Mouse (Mus musculus): Measurements from ENCODE around the gene Mrvi1.

Mrvi1 gene

DNA sequence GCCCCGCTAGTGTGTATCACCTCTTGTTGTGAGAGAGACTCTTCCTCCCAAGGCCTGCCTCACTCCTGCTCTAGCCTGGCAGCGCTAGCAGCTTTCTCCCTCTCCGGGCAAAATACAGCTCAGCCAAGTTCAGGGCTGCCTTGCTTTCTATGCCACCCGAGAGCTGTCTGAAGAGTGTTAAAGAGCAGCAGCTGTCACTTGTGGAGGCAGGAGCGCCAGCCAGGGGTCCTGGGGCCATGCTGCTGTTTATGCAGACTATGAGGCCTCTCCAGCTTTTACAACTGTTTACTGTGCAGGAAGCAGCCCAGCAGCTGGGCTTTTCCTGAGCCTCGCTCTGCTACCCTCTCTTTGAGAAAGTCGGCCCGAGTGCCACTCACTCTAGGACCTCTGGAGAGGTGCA lies 1.2 kb downstream of the Mrvi1 start:
- no peak for DNase-seq (ENCODE audit: low spot score in 2 of 2)

DNA sequence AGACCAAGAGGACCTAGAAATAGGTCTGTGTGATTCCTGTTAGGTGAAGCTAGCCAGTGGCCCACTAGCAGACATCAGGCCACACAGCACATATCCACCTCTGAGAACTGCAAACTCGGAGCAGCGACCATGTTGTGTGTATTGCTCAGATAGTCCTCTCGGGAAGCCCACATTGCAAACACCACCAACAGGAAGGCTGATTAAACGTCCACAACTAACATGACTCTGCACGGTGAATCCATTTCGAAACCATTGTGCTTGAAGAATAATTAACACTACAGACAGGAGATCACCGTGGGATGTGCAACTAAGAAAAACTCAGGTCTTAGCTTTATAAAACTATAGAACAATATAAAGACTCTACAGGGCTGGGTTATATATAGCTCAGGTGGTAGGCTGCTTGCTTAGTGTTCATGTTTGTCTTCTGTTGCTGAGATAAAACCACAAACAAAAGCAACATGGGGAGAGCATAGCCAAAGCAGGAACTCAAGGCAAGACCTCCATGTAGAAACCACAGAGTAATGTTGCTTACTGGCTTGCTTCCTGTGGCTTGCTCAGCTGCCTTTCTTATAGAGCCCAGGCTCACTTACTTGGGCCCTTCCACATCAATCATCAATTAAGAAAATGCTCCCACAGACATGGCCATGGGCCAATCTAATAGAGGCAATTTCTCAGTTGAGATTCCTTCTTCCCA lies 4.4 kb downstream of the Mrvi1 start:
- DNase-seq (ENCODE audit: low spot score in 2 of 2) = peak in 1 of 2 experiments; percentile 21

DNA sequence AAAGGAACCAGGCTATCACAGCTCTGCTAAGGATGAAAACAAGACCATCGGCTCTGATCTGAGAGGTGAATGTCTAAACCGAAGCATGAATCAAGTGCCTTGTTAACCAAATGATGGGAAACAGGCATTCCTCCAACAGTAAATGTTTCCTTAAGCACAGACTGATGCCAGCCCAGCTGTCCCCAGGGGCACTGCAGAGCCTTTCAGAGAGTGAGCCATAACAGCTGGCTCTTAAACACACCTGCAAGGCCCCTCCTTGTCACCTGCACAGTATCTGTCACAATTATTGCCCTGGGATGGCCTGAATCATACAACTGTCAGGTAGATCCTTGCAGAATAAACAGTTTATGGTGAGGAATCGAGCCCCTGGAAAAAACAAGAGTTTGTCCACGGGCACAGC lies 8.8 kb downstream of the Mrvi1 start:
- no peak for DNase-seq (ENCODE audit: low spot score in 2 of 2)

DNA sequence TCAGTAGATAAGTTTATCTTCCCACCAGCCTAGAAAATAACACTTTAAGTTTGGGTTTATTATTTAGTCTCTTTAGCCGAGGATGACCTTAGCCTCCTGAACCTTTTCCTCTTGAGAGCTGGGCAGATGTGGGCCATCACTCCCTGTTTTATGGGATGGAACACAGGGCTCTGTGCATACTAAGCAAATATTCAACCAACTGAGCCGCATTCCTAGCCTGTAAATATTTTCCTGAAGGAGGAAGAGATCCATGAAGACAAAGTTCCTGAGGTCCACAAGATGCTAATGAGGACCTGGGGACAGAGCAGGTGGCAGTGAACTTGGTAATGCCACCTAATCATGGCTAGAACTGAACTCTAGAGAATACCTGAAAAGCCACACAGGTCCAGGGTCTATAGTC lies 9.5 kb downstream of the Mrvi1 start:
- DNase-seq (ENCODE audit: low spot score in 2 of 2) = no peak

DNA sequence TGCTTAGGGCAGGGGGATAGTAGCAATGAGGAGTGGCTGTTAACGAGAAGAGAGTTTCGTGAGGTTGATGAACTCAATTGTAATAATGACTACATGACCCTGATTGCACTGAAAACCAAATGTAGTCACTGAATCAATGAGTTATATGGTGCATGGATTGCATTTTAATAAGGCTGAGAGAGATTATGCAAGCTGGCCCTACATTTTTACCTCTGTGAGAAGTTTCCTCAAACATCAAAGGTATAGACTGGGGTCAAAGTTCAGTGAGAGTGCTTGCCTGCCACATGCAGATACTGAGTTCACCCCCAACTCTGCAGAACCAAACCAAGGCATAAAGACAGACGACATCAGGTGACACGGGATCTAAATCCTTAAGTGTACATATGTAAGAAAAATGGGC lies 14.9 kb downstream of the Mrvi1 start:
- no peak for DNase-seq (ENCODE audit: low spot score in 2 of 2)

DNA sequence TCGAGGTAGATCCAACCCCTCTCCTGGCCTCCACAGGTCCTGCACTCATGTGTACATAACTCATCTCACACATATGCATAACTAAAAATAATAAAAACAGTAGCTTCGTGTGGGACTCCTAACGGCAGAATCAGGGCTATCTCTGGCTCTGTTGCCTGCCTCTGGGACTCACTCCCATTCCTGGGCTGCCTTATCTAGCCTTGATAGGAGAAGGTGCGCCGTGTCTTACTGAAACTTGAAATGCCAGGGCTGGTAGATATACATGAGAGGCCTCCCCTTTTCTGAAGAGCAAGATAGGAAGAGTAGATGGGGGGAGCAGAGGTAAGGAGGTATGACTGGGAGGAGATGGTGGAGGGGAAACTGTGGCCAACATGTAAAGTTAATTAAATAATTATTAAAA lies 15.4 kb downstream of the Mrvi1 start:
- no peak for DNase-seq (ENCODE audit: low spot score in 2 of 2)

DNA sequence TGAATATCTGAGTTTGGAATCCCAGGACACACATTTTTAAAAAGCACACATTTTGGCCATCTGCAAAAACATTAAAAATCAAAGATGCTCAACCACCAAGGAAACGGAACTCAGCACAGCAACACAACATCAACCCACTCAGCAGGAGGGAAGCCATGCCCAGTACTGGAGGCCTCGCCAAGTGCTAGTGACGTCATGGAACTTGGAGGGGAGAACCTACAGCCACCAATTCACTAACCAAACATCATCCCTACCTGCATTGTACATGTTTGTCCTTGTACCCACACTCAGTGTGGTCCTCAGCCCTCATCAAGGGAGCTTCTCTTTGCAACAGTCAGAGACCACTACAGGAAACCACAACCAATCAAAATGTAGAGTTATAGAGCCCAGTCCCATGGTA lies 16.9 kb downstream of the Mrvi1 start:
- no peak for DNase-seq (ENCODE audit: low spot score in 2 of 2)

DNA sequence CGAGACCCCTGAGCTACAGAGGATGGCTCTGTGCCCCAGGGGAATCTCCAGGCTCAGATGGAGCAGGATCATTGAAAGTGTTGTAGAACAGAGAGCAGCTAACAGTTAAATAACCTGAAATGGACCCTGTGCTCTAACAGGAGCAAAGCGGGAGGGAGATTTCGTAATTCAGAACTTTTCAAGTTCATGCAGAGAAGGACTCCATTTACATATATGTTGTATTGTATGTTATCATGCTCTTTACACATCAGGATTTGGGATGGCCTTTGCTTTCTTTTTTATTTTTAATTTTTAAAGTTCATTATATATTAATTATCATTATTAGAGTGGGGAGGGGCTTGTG lies 18.6 kb downstream of the Mrvi1 start:
- DNase-seq (ENCODE audit: low spot score in 2 of 2) = no peak

DNA sequence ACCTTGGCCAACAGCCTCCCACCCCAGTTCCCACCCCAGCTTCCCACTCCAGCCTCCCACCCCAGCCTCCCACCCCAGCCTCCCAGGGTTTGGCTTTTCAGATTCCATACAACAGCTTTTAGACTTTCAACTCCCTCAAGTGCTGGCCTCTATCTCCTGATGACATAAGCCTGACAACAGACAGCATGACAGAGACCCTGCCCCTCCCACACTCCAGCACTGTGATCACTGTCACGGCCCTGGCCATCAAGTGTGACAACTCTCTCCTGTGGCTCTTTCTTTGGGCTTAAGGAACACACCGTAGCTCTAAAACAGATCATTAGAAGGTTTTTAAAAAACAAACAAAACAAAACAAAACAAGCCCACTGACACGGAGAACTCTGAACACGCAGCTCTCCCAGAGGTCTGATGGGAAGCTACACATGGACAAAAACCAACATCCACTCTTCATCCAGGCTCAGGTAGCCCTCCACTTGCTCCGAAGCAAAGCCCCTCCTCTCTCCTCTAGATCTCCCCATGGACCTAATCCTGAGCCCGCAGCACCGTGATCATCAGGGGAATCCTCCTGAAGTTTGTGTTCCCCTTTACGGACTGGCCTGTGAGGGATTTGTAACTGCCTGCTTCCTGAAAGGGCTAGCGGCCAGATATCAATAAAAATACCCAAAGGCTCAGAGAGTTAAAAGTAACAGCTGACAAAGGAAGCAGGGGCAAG lies 19.2 kb downstream of the Mrvi1 start:
- DNase-seq (ENCODE audit: low spot score in 2 of 2) = no peak

DNA sequence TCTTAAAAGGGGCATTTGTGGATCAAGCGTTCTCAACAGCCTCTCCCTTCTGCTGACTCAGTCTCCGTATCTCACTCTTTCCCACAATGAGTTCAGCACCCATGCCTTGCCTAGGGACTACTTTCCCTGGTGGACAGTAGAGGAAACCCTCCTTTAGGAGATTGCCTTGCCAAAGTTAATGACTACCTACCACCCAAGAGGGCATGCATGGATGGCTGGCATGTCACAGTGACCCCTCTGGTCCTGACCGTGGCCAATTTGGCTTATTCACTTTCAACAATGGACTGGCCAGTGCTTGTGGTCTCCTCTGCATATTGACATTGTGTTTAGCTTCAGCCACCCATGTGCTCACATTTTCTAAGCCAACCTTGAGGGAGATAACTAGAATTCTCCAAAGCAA lies 19.8 kb downstream of the Mrvi1 start:
- no peak for DNase-seq (ENCODE audit: low spot score in 2 of 2)

DNA sequence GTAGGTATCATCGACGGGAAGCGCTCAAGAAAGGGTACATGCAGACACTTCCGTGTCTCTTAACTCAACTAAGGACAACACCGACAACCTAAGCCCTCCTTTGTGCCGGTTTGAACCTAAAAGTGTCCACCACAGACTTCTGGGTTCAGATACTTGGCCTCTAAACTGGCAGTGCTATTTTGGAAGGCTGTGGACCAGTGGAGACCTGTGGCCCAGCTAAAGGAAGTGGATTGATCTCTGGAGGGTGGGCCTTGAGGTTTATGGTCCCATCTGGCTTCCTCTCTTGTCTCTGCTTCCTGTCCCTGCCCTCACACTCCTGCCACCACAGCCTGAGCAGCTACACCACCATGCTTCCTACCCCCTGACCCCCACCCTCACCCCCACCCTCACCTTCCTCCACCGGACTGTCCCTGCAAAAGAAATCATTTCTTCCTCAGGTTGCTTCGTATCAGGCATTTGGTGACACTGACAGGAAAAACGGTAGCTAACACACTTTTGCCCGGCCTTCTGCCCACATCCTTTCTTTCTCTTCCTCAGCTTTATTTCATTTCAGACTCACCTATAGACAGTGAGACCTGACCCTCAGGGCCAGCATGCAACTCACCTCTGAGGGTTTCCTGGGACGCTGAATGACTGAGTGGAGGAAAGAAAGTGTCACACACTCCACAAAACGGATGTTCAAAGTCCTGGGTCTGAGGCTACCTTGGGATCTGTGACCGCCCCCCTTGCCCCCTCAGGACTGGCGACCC lies 25.7 kb downstream of the Mrvi1 start:
- peak; percentile 36 to 37 for DNase-seq (ENCODE audit: low spot score in 2 of 2)

DNA sequence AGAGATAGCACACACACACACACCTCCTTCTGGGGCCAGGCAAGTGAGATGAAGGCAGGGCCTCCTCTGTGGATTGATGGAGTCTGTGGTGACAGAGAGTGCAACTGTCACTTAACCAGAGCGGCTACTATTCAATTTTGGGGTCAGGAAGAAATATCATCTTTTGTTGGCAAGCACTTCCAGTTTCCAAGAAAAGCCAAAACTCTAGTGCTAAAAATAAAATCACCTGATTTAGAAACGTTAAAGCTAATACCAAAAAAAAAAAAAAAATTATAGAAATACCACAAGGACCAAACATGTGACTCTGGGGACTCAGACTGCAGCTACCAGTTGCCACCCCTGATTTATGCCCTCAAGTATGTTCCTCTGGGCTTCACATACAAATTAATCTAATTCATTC lies 26.7 kb downstream of the Mrvi1 start:
- DNase-seq (ENCODE audit: low spot score in 2 of 2) = no peak

DNA sequence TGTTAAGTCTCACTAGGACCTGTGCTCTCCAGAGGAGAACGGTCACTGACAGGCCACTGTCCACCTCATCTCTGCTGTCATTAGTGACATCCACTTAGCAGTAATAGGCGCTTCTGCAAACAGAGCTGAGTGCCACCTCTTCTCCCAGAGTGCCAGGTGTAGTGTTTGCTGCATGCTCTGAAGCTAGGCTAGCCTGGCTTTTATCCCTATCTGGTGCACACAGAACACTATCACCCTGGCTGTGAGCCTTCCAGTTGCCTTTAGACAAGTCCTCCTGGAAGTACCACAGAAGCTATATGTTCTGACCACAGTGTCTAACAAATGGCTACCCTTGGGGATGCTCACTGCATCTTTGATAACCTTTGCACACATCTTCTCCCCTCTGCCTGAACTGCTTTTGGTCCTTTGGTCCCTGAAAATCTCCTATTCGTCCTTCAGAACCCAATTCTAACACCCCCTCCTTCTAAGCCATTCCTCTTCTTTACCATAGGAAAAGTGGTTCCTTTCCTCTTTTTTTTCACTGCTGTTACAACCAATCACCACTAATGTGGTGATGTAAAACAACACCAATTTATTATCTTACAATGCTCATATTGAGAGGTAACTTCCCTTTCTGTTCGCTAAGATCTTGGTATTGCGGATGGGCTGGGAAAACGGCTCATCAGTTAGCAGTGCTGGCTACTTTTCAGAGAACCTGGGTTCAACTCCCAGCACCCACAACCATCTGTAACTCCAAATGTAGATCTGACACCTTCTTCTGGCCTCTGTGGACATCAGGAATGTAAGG lies 28.0 kb downstream of the Mrvi1 start:
- DNase-seq (ENCODE audit: low spot score in 2 of 2) = no peak

DNA sequence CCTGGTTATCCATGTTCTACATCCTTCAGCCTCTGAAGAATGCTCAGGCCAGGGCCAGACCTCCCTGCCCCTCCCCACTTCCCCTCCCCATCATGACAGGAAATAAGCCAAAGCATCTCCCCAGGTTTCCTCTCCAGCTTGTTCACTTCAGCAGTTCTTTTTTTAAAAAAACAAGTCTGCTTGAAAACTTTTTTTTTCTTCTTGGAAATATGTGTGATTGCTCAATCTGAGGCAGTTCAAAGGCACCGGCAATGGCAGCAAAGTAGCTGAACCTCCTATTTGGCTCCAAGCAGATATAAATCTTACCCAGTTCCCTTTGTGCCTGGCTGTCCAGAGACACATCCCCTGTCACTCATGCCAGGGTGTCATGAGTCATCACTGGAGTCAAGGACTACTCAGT lies 29.1 kb downstream of the Mrvi1 start:
- no peak for DNase-seq (ENCODE audit: low spot score in 2 of 2)

DNA sequence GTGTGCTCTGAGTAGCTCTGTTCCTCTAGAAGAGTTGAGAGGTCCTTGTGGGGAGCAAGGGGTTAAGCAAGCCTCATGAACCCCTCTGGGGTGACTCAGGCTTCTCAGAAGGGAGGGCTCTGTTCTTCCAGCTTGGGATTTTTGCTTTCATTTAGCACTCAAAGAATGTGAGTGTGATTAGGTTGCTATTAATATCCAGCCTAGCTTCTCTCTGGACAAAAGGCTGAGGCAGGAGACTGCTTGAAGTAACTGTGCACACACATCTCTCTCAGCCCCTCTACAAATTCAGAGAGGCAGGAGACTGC lies 31.7 kb downstream of the Mrvi1 start:
- DNase-seq (ENCODE audit: low spot score in 2 of 2) = no peak

DNA sequence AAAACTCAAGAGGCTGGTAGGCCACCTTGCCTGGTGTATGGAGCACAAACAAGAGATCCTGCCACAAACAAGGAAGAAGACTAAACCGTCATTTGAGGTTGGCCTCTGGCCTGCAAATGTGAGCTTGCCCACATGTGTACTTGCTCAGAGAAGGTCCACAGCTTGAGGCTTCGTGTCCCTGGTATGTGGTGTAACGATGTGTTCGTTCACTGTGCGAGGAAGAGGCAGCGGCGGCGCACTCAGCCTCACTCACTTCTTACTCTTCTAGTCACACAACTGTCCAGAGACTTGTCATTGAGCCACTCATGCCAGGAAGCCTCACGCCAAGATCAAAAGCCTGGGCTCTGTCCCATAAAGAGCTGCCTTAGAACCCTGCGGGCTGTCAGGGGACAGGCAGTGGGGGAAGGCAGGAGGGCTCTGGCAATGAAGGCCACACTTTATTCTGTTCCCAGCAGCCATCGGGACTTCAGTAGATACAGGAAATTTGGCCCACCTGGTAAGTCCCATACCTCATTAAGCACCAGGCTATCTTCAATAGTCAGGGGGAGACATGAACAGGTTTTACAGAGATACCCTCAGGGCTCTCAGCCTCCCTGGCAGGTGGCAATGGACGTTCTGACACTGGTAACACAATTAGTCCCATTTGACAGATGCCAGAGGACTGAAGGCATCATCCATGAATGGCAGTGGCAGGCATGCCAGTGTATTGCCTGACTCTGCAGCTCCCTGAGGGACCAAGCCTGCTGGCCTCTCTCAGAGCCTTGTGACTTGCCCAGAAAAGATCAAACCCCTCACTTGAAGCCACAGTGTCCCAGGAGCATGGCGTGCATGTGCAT lies 32.3 kb downstream of the Mrvi1 start:
- no peak for DNase-seq (ENCODE audit: low spot score in 2 of 2)

DNA sequence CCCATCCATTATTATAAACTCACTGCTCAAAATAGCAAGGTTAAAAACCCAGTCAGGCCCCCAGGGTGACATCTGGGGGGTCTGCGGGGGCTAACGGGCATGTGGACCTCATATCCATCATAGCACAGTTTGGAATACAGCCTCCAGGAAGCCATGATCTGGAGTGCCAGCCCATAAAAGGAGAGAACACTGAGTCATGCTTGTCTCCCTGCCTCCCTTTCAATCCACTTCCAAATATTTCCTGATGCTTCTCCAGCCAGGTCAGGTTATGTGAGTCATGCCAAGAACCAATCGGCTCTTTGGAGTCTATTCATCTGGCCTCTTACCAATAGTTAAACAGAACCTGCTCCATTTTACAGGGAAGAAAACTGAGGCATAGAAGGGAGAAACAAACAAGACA lies 33.7 kb downstream of the Mrvi1 start:
- no peak for DNase-seq (ENCODE audit: low spot score in 2 of 2)

DNA sequence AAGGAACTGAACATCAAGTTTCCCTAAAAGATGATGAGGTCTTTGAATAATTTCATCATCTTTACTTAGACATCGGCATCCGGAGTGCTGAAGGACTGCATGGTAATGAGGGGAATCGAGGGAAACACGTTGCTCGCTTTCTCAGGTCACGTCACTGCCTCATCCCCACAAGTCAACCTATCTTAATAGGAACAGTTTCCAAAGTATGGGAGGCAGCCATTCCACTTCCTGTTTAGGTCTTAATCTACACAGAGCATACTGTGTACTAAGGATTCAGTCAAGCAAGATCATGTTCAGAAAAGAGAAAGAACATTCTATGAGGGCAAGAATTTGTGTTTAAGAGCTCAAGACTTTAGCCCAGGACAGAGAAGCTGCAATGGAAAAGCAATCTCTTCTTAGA lies 34.6 kb downstream of the Mrvi1 start:
- no peak for DNase-seq (ENCODE audit: low spot score in 2 of 2)

DNA sequence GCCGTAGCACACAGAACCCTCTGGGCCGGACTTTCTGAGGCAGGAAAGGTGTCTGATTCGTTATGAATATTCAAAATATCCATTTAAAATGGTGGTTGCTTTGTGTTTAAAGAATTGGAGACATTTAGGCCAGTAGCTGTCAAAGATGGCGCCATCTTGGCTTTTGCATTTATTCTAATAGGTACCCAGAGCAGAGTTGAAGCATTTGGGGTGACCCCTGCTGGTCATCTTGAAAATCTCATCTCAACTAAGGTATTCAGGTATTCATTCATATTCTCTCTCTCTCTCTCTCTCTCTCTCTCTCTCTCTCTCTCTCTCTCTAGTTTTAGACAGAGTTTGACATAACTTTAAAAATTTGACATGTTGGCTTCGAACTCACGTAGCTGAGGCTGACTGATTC lies 35.5 kb downstream of the Mrvi1 start:
- DNase-seq (ENCODE audit: low spot score in 2 of 2) = peak in 1 of 2 experiments; percentile 20

DNA sequence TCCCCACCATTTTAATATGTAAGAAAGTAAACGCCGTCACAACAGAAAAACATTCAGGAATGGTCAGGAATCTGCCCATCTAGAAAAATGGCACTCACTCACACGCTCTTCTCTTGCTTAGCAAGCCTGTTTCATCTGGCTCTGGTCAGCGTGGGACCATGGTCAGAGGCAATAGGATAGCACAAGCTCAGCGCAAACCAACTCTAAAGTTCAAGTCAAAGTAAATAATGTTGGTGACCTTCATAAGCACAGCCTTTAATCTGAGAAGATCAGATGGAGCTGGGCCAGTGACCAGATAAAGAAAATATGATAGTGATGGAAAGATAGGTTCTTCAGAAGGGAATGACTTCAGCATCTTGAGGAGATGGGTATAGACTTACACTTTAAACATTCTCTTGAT lies 37.9 kb downstream of the Mrvi1 start:
- DNase-seq (ENCODE audit: low spot score in 2 of 2) = no peak

DNA sequence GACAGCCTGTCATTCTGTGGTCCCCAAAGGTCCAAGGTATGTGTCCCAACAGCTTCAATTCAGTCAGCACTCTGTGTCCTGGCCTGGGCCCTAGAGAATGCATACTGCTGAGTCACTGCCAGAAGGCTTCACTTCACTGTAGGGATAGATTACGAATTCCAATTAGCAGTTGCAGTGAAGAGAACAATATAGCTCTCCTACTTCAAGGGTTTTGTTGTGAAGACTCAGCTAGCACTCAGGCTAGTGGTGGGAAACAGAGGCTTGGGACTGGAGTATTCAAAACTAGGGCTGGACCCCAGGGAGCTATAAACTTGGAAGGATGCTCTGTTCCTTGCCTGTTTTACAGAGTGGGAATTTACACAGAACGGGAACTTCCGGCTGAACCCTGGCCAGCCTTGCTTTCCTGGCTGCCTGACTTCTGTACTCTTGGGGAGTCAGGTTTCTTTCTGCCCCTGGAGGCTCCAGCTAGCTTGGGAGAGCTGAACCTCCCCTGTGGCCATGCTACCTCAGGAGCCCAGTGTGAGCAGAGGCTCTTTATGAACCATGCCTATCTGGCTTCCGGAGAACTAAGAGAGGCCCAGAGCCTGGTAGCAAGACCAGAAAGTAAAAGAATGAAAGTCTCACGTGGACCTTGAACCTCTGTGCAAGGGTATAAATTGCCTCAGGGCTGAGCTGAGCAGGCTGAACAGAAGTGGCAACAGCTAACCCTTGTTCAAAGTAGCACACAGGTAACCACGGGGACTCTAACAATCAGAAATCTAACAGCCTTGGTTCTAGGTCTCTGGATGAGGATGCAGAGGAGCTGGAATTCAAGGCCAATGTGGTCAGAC lies 40.3 kb downstream of the Mrvi1 start:
- DNase-seq (ENCODE audit: low spot score in 2 of 2) = no peak

All from thymus, postnatal 10 days (tissue).